Mouse (Mus musculus) hindbrain, embryonic 10.5 days (tissue): ENCODE data around the gene Apbb2. TPM values are rescaled to one million over a fixed set of nuclear protein-coding genes. Genes with fewer than 3 reads are reported as not detected.

Experiments used
- DNase-seq: peaks from one replicate; pipeline ENCODE4 v3.0.0-alpha.2; 2017; ENCODE audit warnings: low spot score
- H3K27ac ChIP-seq: fragments of 300-500 bp; sonication (generic); 2 replicates; pipeline ENCODE4 v1.5.1; 2016; ENCODE audit warnings: mild to moderate bottlenecking, moderate library complexity
- H3K27me3 ChIP-seq: fragments of 300-500 bp; sonication (generic); 2 replicates; pipeline ENCODE4 v1.6.1; 2016; ENCODE audit warnings: mild to moderate bottlenecking; ENCODE audit not compliant: poor library complexity, insufficient read depth, severe bottlenecking
- H3K36me3 ChIP-seq: fragments of 300-500 bp; sonication (generic); 2 replicates; pipeline ENCODE4 v1.6.1; 2016; ENCODE audit warnings: mild to moderate bottlenecking, moderate library complexity
- H3K4me1 ChIP-seq: fragments of 300-500 bp; sonication (generic); replicated peaks from 2 replicates; pipeline ENCODE4 v1.6.1; 2016; ENCODE audit warnings: mild to moderate bottlenecking
- H3K4me3 ChIP-seq: fragments of 300-500 bp; sonication (generic); 2 replicates; pipeline ENCODE4 v1.5.1; 2016; ENCODE audit warnings: mild to moderate bottlenecking, moderate library complexity
- H3K9me3 ChIP-seq: fragments of 300-500 bp; sonication (generic); 2 replicates; pipeline ENCODE4 v1.6.1; 2016; ENCODE audit warnings: mild to moderate bottlenecking, moderate library complexity
- WGBS: fragments of 180-500 bp; shearing (Covaris S2); methylation state at CpG from one replicate; pipeline ENCODE4 v1.1.7; 2016; 5-methylcytosine and 5-hydroxymethylcytosine counted together
- polyA plus RNA-seq: library from polyadenylated mRNA; unstranded; fragments of >200 nt; fragmentation: Nextera tagmentation; extraction: Ambion mirVana; gene quantifications from 2 replicates; pipeline ENCODE4 v1.2.1, GENCODE M21; 2016

Gene Apbb2
- polyA plus RNA-seq, 1 experiment from 2014 or later = 44.4 TPM

DNA sequence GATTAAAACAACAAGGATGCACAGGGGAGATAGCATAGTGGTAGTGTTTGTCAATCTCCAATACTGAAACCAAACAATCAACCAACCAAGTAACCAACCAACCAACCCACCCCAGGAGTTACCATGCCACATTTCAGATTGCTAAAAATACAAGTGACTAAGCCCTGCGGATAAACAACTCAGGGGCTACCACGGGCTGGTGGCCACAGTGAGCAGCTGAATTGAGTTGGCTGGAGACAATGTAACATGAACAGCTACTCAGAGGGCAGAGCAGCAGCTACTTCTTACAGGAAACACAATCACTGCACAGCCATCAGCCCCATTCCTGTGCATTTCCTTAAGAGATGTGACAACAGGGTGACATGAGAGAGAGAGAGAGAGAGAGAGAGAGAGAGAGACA, 274.4 kb downstream of the Apbb2 start:
- WGBS = 82% methylated on average over 2 of the region's 2 CpGs
- no peaks in the 10 kb centered on the region for H3K9me3 ChIP-seq
- peaks cover 23% of the 10 kb centered on the region for H3K4me1 ChIP-seq
- 0 out of 2 replicates have a peak, but pooled peaks cover under 1% of the 10 kb centered on the region for H3K27me3 ChIP-seq
- H3K4me3 ChIP-seq = no peak overlapping the region
- H3K27ac ChIP-seq = no peak overlapping the region
- no peak for DNase-seq
- no peaks in the 10 kb centered on the region for H3K36me3 ChIP-seq

DNA sequence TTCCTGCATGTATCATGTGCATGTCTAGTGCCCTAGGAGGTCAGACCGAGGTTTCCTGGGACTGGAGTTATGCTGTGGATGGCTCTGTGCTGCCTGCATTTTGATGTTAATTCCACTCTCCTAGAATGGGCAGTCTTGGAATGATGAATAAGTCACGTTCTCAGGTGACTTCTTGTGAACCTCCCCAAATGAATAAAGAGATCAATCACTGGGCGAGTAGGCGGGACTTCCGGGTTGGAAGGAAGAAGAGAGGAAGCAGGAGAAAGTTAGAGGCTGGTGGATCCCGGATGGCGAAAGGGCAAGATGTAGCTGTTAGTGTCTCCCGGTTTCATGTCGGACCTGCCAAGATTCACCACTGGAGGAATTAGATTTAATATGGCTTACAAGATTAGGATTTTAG, 276.3 kb downstream of the Apbb2 start:
- Histone ChIP-seq H3K27me3 (peaks cover 15% of the 10 kb centered on the region; the same call in 1 of the 2 replicates), H3K4me3 (no peak overlapping the region), H3K27ac (no peak overlapping the region), H3K4me1 (peaks cover 37% of the 10 kb centered on the region), H3K36me3 (no peaks in the 10 kb centered on the region), H3K9me3 (no peaks in the 10 kb centered on the region)
- DNase-seq = no peak
- 71% methylated on average over 9 of the region's 9 CpGs for WGBS

DNA sequence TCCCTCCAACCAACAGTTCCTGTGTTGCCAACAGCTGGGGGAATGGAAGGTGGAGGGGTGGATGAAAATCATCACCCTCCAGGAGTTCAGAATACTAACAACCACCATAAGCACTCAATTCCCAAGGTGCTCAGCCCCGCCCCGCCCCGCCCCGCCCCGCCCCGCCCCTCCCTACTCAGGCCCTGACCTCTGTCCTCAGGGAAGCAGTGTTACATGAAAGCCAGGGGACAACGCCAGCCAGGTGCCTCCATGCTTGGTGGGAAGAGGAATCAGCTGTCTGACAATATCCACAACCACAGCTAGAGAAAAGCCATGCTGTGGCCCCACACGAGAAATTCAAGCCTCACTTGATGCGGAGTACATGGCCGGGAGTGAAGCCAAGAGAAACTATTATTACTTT, 276.7 kb downstream of the Apbb2 start:
- no peaks in the 10 kb centered on the region for H3K9me3 ChIP-seq
- DNase-seq = no peak
- 43% methylated on average over 10 of the region's 10 CpGs for WGBS
- H3K4me3 ChIP-seq = no peak overlapping the region
- H3K27ac ChIP-seq = no peak overlapping the region
- H3K36me3 ChIP-seq = no peaks in the 10 kb centered on the region
- H3K4me1 ChIP-seq = peaks cover 41% of the 10 kb centered on the region
- peaks cover 19% of the 10 kb centered on the region; the same call in 1 of the 2 replicates for H3K27me3 ChIP-seq

DNA sequence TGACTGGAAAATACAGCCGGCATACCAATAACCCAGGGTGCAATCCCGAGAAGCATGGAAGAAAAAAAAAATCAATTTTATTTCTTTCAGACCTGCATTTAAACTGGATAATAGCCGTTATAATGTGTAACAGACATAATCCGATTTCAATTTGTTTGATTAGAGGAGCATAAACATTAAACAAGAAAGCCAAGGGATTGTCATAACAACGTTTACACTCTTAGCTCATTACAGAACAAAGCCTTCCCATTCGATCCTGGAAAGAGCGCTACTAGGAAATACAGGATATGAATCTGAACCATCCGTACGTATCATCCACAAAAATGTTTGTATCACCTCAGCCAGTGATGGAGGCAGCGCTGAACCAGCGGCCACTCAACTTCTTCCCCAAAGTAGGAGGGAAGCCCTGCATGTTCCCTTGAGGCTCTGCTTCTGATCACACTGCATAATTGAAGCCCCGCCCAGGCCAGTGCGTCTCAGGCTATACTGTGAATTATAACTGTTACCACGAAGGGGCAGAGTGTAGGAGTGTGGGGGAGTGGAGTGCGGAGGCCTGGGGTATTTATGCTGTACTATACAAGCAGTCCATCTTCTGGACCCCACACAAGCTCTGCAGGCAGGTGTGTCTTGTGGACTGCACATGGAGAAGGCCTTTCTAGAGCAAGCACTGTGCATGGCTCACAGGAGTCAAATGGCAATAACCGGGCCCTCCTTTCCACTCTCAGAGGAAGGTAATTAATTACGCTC, 278.1 kb downstream of the Apbb2 start:
- Histone ChIP-seq H3K4me3 (no peak overlapping the region), H3K36me3 (no peaks in the 10 kb centered on the region), H3K4me1 (peaks cover 41% of the 10 kb centered on the region), H3K27ac (no peak overlapping the region), H3K9me3 (no peaks in the 10 kb centered on the region), H3K27me3 (peaks cover 31% of the 10 kb centered on the region; the same call in 1 of the 2 replicates)
- WGBS = 86% methylated on average over 17 of the region's 17 CpGs
- DNase-seq = no peak

DNA sequence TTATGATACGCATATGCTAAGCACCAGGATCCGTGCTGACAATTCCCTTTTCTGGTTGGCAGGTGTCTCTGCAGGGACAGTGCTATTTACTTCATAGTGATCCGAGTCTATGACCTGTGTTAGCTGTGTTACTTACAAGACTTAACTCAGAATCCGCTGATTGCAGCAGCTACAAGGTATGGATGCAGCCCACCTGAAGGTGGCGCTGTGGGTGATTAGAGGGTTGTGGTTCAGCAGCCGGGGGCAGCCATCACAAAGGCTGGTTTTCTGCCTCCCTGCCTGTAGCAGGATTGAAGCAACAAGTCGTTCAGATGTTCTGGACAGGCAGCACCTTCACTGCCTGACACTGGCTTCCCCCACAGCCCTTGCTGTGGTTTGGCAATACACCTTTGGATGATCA, 280.0 kb downstream of the Apbb2 start:
- no peak overlapping the region for H3K27ac ChIP-seq
- peak; percentile 34 for DNase-seq
- H3K36me3 ChIP-seq = no peaks in the 10 kb centered on the region
- no peak overlapping the region for H3K4me3 ChIP-seq
- 26% methylated on average over 7 of the region's 7 CpGs for WGBS
- H3K9me3 ChIP-seq = no peaks in the 10 kb centered on the region
- H3K27me3 ChIP-seq = peaks cover 33% of the 10 kb centered on the region; the same call in 1 of the 2 replicates
- peaks cover 41% of the 10 kb centered on the region for H3K4me1 ChIP-seq

DNA sequence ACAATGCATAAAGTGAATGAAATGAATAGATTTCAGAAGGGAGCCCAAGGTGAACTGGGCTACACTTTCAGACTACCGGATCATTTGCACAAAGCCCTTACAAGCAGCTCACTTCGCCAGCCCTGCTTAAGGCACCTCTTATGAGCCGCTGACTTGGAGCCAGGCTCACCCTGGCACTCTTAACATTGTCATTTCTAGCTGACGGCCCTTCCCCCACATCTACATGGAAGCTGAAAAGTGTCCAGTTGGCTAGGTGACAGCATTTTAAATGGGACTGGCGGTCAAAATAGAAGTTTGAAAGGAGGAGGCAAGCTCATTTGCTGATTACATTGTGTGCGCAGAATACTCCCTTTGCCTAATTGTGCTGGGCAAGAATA, 280.6 kb downstream of the Apbb2 start:
- Histone ChIP-seq H3K36me3 (no peaks in the 10 kb centered on the region), H3K27me3 (peaks cover 33% of the 10 kb centered on the region; the same call in 1 of the 2 replicates), H3K4me3 (peak overlapping the region; percentile 60), H3K9me3 (no peaks in the 10 kb centered on the region), H3K4me1 (peaks cover 41% of the 10 kb centered on the region), H3K27ac (peak overlapping the region; percentile 85)
- DNase-seq = no peak
- WGBS = 37% methylated on average over 6 of the region's 6 CpGs

DNA sequence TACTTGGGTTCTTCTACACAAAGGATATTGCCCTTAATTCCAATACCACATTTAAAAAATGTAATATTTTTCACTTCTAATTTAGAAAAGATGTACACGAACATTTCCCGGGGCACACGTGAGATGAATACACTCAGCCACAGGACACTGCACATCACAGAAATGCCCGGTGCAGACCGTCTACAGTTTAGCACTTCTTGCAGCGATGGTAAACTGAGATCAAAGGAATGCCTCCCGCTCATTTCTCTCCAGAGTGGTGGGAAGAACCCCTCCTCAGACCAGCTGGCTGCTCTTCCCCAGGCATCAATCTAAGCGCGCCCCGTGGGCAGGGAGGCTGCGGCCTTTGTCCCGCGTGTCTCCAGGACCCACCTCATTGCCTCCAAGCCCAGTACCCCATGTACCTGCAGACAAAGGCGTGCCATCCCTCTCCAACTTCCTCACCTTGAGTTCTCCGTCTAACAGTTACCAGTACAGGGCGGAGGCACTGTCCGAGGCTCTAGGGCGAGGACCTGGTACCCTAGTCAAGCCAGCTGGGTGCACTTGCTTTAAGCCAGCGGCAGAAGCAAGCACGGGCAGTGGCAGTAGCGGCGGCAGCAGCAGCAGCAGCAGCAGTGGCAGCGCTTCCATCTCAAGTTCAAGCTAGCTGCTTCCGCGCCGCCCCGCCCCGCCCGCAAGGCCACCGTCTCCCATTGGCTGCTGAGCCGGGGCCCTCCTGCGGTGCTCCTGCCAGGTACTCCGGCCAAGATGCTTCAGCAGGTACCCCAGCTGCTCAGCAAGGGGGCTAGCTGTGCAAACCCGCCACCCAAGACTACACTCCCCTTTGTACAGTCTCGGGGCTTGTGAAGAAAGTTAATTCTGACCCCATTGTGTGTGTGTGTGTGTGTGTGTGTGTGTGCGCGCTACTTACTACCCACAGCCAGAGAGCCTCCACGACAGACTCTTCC, 281.3 kb downstream of the Apbb2 start:
- DNase-seq = peak; percentile 72
- Histone ChIP-seq H3K27me3 (peaks cover 33% of the 10 kb centered on the region; the same call in 1 of the 2 replicates), H3K4me1 (peaks cover 40% of the 10 kb centered on the region), H3K9me3 (no peaks in the 10 kb centered on the region), H3K4me3 (peak overlapping the region; percentile 60), H3K36me3 (no peaks in the 10 kb centered on the region), H3K27ac (peak overlapping the region; percentile 85)
- WGBS = 5% methylated on average over 38 of the region's 38 CpGs

DNA sequence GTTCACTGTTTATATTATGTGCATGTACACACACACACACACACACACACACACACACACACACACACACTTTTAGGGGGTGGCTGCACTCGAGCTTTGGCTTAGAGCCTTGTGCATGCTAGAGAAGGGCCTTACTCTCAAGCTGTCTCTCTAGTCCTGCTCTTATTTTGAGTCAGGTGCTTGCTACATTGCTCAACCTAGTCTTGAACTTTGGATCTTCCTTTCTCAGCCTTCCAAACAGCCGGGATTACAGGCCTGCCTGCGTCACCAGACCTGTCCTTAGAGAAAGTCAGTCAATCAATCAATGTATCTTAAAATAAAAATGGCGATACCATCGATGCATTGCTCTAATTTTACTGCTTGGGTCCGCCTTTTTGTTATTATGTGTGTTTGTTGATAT, 287.8 kb downstream of the Apbb2 start:
- Histone ChIP-seq H3K27ac (no peak overlapping the region), H3K4me1 (peaks cover 22% of the 10 kb centered on the region), H3K36me3 (no peaks in the 10 kb centered on the region), H3K27me3 (peaks cover 4% of the 10 kb centered on the region; the same call in 1 of the 2 replicates), H3K9me3 (no peaks in the 10 kb centered on the region), H3K4me3 (no peak overlapping the region)
- WGBS = 86% methylated on average over 6 of the region's 6 CpGs
- no peak for DNase-seq

DNA sequence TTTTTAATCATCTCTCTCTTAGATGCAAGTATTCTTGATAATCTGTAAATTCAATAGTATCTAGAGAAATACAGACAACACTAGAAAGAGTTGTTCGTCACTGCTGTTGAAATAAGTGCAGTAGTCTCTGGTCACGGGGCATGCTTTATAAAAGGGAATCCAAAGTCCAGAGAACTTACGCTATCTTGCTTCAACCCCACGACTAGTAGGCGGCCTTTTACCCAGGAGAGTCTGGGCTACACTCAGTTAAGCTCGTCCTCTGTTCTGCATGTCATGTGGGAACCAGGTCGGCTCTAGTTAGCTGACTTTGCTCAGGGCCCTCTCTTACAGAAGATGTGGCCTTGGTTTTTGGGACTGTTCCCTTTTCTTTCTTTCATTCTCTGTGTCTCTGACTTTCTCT, 289.8 kb downstream of the Apbb2 start:
- peaks cover 28% of the 10 kb centered on the region for H3K4me1 ChIP-seq
- no peaks in the 10 kb centered on the region for H3K27me3 ChIP-seq
- 80% methylated on average over 7 of the region's 7 CpGs for WGBS
- no peak for DNase-seq
- H3K27ac ChIP-seq = 0 out of 2 replicates have a peak overlapping the region, but pooled peaks have one; percentile 60
- H3K4me3 ChIP-seq = no peak overlapping the region; the same call in 1 of the 2 replicates
- no peaks in the 10 kb centered on the region for H3K9me3 ChIP-seq
- no peaks in the 10 kb centered on the region for H3K36me3 ChIP-seq

DNA sequence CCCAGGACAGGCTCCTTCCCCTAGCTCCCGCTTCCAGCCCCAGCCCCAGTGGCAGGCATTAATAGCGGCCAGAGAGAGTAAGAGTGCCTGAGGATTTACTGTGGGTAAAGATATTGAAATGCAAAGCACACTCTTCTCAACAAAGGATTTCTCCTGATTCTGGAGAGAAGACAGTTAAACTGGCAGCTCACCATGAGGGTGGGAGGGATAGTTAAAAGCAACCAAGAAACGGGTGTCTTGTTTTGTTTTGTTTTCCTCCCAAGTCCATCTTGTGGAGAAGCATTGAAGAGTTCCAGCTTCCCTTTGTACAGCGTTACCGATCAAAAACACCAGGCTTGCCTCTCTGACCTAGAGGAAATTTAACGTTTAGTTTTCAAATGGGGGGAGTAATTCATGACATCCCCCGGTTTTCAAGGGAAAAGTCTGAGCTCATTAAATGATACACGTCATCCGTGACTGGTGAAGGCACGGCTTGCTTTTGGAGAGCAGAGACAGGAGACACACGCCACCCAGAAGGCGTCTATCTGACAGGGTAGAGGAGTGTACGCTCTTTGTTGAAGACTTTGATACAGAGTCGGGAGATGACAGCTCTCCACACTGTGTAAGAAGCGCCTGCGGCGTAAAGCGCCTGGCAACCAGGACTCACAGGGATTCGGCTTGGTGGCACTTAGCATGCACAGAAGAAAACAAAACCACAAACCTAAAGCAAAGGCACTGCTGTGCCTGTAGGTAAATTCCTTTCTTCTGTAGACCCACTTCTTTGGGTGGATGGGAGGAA, 290.4 kb downstream of the Apbb2 start:
- H3K4me1 ChIP-seq = peaks cover 28% of the 10 kb centered on the region
- DNase-seq = peak; percentile 56
- no peaks in the 10 kb centered on the region for H3K9me3 ChIP-seq
- no peaks in the 10 kb centered on the region for H3K36me3 ChIP-seq
- no peaks in the 10 kb centered on the region for H3K27me3 ChIP-seq
- 37% methylated on average over 19 of the region's 19 CpGs for WGBS
- H3K27ac ChIP-seq = peak overlapping the region; percentile 66
- peak overlapping the region; percentile 25 for H3K4me3 ChIP-seq

DNA sequence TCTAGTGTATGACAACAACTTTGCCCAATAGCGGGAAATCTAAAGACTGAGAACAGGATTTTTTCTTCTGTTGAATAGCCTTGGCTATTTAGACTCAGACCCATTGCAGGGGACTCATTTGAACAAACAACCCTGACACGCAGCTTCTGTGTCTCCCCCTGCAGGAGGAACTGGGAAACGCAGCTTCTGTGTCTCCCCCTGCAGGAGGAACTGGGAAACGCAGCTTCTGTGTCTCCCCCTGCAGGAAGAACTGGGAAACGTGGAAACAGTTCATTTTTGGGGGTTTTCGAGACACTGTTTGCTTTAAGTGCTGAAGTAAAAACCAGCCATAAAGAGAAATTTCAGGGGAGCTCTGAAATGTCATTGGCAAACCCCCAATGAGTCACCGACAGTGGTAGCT, 292.2 kb downstream of the Apbb2 start:
- Histone ChIP-seq H3K27me3 (no peaks in the 10 kb centered on the region), H3K9me3 (no peaks in the 10 kb centered on the region), H3K27ac (no peak overlapping the region), H3K4me1 (peaks cover 28% of the 10 kb centered on the region), H3K4me3 (no peak overlapping the region), H3K36me3 (no peaks in the 10 kb centered on the region)
- no peak for DNase-seq
- WGBS = 80% methylated on average over 7 of the region's 7 CpGs

DNA sequence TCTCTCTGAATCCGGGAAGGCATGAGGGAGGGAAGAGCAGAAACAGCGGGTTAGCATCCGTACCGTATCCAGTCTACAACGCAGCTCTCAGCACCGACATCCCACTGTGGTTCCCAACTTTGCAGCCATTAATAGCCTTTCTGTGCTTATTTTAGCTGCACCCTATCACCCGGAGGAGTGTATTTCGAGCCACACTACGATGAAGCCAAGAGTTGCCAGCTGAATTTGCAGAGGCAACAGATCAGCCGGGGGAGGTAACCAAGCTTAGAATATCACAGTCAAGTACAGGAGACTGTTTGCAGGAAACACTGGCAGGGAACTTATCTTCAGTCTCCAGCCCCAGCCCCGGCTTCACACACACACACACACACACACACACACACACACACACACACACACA, 295.0 kb downstream of the Apbb2 start:
- H3K27ac ChIP-seq = no peak overlapping the region
- no peak overlapping the region for H3K4me3 ChIP-seq
- WGBS = 88% methylated on average over 11 of the region's 11 CpGs
- H3K27me3 ChIP-seq = no peaks in the 10 kb centered on the region
- no peaks in the 10 kb centered on the region for H3K36me3 ChIP-seq
- peaks cover 31% of the 10 kb centered on the region for H3K4me1 ChIP-seq
- no peak for DNase-seq
- H3K9me3 ChIP-seq = no peaks in the 10 kb centered on the region
